Mouse (Mus musculus): ENCODE results near the gene Fam160a1. TPM values are rescaled to one million over a fixed set of nuclear protein-coding genes. Genes with fewer than 3 reads are reported as not detected.

Gene Fam160a1
- polyA plus RNA-seq, 1 experiment: 3.6 TPM

DNA sequence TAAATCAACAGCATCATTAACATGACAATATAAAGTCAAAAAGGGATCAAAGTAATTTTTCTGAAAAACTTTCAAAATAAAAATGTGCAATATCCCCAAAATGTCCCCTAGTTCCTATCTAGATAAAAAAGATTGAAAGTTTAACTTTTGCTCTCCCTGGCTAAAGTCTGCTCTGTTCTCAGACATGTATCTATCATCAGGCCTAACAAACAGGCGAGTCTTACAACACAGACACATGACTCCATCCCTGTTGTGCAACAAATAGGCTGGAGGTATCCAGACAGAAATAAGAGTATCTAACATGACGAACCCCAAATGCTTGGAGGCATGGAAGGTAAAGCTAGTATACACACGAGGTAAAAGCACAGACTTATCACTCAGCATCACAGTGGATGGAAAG lies 2.2 kb upstream of the Fam160a1 start:
- no peak overlapping the region for H3K4me3 ChIP-seq (ENCODE audit: low read depth, low read length)
- H3K9me3 ChIP-seq (replicated peaks; ENCODE audit: control insufficient read depth, insufficient read depth, low read length, poor library complexity, severe bottlenecking): no peaks in the 10 kb centered on the region; the same call in 1 of the 2 replicates
- no peak overlapping the region for H3K27ac ChIP-seq (ENCODE audit: insufficient read depth, low read length)
- no peaks in the 10 kb centered on the region for H3K27me3 ChIP-seq (ENCODE audit: control insufficient read depth, insufficient read depth, low read length, poor library complexity, severe bottlenecking)
- H3K36me3 ChIP-seq (ENCODE audit: control insufficient read depth, insufficient read depth, low read length, poor library complexity, severe bottlenecking): no peaks in the 10 kb centered on the region
- no peaks in the 10 kb centered on the region for H3K4me1 ChIP-seq (ENCODE audit: control insufficient read depth, insufficient read depth, low read length)
- no peak for TF ChIP-seq CTCF (IDR thresholded peaks at IDR 0.05; ENCODE audit: low read depth, low read length)
- TF ChIP-seq EP300 (IDR thresholded peaks at IDR 0.05; ENCODE audit: insufficient read depth, low read depth, low read length): no peak
- no peak for TF ChIP-seq POLR2A (IDR thresholded peaks at IDR 0.05; ENCODE audit: insufficient read depth, low read length)
- no peak overlapping the region for H3K9ac ChIP-seq (ENCODE audit: low read depth, poor library complexity, severe bottlenecking)

DNA sequence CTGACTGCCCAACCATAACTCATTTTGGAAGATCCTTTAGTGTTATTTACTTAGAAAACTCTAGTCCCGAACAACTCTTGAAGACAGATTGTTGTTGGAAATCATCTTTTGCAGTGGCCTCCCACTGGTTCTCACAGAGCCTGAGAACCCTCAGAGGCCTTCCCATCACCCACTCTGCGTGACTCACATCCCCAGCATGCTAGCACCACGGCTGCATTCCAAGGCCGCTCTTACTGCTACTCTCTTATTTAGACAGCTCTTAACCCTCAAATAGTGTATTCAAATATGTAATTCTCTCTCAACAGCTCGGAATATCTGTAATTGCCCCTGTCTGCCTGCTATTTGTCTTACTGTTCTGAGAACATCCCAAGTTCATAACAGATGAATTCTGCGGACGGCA lies 2.9 kb downstream of the Fam160a1 start:
- Histone ChIP-seq H3K4me1 (ENCODE audit: control insufficient read depth, insufficient read depth, low read length) (no peaks in the 10 kb centered on the region), H3K27ac (ENCODE audit: insufficient read depth, low read length) (no peak overlapping the region), H3K27me3 (ENCODE audit: control insufficient read depth, insufficient read depth, low read length, poor library complexity, severe bottlenecking) (no peaks in the 10 kb centered on the region), H3K36me3 (ENCODE audit: control insufficient read depth, insufficient read depth, low read length, poor library complexity, severe bottlenecking) (no peaks in the 10 kb centered on the region), H3K4me3 (ENCODE audit: low read depth, low read length) (no peak overlapping the region), H3K9ac (ENCODE audit: low read depth, poor library complexity, severe bottlenecking) (no peak overlapping the region), H3K9me3 (replicated peaks; ENCODE audit: control insufficient read depth, insufficient read depth, low read length, poor library complexity, severe bottlenecking) (no peaks in the 10 kb centered on the region)
- TF ChIP-seq POLR2A (IDR thresholded peaks at IDR 0.05; ENCODE audit: insufficient read depth, low read length) (no peak), CTCF (IDR thresholded peaks at IDR 0.05; ENCODE audit: low read depth, low read length) (no peak), EP300 (IDR thresholded peaks at IDR 0.05; ENCODE audit: insufficient read depth, low read depth, low read length) (no peak)

DNA sequence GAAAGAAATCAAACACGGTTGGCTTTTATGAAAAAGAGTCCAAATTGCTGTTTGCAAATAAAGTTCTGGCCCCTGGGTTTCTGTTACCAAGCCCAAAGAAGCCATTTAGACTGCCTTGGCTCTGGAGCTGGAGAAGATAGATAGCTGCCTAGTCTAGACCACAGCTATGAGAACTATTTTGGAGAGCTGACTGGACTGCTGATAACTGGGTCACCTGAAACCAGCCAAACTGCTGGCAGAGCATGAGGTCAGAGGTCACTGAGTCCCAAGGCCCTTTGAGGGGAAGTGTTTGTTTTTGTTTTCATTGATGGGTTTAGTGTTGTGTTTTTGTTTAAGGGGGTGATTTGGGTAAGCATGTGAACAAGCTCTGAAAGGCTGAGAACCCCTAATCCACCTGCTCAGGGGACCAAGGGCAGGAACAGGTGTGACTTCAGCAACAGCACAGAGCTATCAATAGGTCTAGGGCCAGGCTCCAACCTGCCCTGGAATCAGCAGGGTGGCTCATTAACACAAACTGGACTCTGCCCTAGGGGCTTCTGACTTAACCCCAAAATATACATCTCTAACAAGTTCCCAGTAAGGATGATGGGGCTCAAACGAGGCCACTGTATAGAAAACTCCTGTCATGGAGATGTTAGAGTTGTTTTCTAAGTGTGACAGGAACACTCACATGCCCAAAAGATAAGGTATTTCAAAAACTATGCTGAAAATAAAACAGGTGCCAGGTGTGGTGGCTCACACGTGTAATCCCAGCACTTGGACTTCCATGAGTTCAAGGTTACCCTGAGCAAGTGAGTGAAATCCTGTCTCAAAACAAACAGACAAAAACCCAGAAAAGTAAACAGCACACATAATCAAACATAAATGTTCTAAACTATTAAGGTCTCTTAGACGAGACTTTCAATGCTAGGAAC lies 3.7 kb downstream of the Fam160a1 start:
- no peak overlapping the region for H3K27ac ChIP-seq (ENCODE audit: insufficient read depth, low read length)
- H3K4me3 ChIP-seq (ENCODE audit: low read depth, low read length): no peak overlapping the region
- H3K36me3 ChIP-seq (ENCODE audit: control insufficient read depth, insufficient read depth, low read length, poor library complexity, severe bottlenecking): no peaks in the 10 kb centered on the region
- no peaks in the 10 kb centered on the region for H3K4me1 ChIP-seq (ENCODE audit: control insufficient read depth, insufficient read depth, low read length)
- TF ChIP-seq POLR2A (IDR thresholded peaks at IDR 0.05; ENCODE audit: insufficient read depth, low read length) (no peak), CTCF (IDR thresholded peaks at IDR 0.05; ENCODE audit: low read depth, low read length) (no peak), EP300 (IDR thresholded peaks at IDR 0.05; ENCODE audit: insufficient read depth, low read depth, low read length) (no peak)
- no peaks in the 10 kb centered on the region for H3K27me3 ChIP-seq (ENCODE audit: control insufficient read depth, insufficient read depth, low read length, poor library complexity, severe bottlenecking)
- no peaks in the 10 kb centered on the region for H3K9me3 ChIP-seq (replicated peaks; ENCODE audit: control insufficient read depth, insufficient read depth, low read length, poor library complexity, severe bottlenecking)
- no peak overlapping the region for H3K9ac ChIP-seq (ENCODE audit: low read depth, poor library complexity, severe bottlenecking)

DNA sequence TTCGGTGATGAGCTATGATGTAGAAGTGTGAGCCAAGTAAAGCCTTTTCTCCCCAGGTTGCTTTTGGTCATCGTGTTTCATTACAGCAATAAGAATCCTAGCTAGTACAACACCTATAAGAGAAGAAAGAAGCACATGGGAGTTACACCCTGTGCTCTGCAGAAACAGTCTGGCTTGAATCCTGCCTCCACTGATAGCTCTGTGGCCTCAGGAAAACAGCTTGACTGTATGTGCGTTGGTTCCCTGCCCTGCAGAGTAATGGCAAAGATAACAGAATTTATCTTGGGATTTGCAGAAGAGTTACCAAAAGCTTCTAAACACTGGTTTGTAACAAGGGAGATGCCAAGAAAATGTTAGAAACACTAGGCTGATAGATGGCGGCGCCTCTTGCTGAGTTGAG lies 5.1 kb downstream of the Fam160a1 start:
- H3K4me3 ChIP-seq (ENCODE audit: low read depth, low read length): no peak overlapping the region
- TF ChIP-seq CTCF (IDR thresholded peaks at IDR 0.05; ENCODE audit: low read depth, low read length): no peak
- TF ChIP-seq EP300 (IDR thresholded peaks at IDR 0.05; ENCODE audit: insufficient read depth, low read depth, low read length): no peak
- TF ChIP-seq POLR2A (IDR thresholded peaks at IDR 0.05; ENCODE audit: insufficient read depth, low read length): no peak

DNA sequence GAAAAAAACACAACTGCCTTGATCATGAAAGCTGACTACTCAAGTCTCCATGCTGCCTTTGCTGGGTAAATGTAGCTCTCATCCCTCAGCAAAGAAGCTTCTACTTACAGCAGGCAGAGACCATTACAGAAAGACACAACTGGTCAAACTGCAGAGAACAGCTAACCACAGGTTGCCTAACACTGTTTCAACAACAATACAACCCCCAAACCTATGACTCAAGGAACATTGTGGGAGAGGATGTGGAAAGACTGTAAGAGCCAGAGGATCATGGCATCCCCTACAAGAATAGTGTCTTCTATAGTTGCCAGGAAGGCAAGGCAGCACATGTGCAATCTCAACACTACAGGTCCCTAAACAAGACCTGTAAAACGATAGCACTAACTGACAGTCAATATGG lies 23.9 kb downstream of the Fam160a1 start:
- Histone ChIP-seq H3K27ac (ENCODE audit: insufficient read depth, low read length) (no peak overlapping the region), H3K36me3 (ENCODE audit: control insufficient read depth, insufficient read depth, low read length, poor library complexity, severe bottlenecking) (no peaks in the 10 kb centered on the region), H3K4me3 (ENCODE audit: low read depth, low read length) (no peak overlapping the region), H3K9me3 (replicated peaks; ENCODE audit: control insufficient read depth, insufficient read depth, low read length, poor library complexity, severe bottlenecking) (no peaks in the 10 kb centered on the region), H3K9ac (ENCODE audit: low read depth, poor library complexity, severe bottlenecking) (no peak overlapping the region), H3K27me3 (ENCODE audit: control insufficient read depth, insufficient read depth, low read length, poor library complexity, severe bottlenecking) (no peaks in the 10 kb centered on the region), H3K4me1 (ENCODE audit: control insufficient read depth, insufficient read depth, low read length) (no peaks in the 10 kb centered on the region)
- no peak for TF ChIP-seq CTCF (IDR thresholded peaks at IDR 0.05; ENCODE audit: low read depth, low read length)
- TF ChIP-seq EP300 (IDR thresholded peaks at IDR 0.05; ENCODE audit: insufficient read depth, low read depth, low read length): no peak
- TF ChIP-seq POLR2A (IDR thresholded peaks at IDR 0.05; ENCODE audit: insufficient read depth, low read length): no peak

More for the DNA sequence above, 5.1 kb downstream of the Fam160a1 start:
- H3K9me3 ChIP-seq (replicated peaks; ENCODE audit: control insufficient read depth, insufficient read depth, low read length, poor library complexity, severe bottlenecking): no peaks in the 10 kb centered on the region
- no peak overlapping the region for H3K27ac ChIP-seq (ENCODE audit: insufficient read depth, low read length)
- no peaks in the 10 kb centered on the region for H3K4me1 ChIP-seq (ENCODE audit: control insufficient read depth, insufficient read depth, low read length)
- H3K9ac ChIP-seq (ENCODE audit: low read depth, poor library complexity, severe bottlenecking): no peak overlapping the region
- H3K27me3 ChIP-seq (ENCODE audit: control insufficient read depth, insufficient read depth, low read length, poor library complexity, severe bottlenecking): no peaks in the 10 kb centered on the region
- H3K36me3 ChIP-seq (ENCODE audit: control insufficient read depth, insufficient read depth, low read length, poor library complexity, severe bottlenecking): no peaks in the 10 kb centered on the region

DNA sequence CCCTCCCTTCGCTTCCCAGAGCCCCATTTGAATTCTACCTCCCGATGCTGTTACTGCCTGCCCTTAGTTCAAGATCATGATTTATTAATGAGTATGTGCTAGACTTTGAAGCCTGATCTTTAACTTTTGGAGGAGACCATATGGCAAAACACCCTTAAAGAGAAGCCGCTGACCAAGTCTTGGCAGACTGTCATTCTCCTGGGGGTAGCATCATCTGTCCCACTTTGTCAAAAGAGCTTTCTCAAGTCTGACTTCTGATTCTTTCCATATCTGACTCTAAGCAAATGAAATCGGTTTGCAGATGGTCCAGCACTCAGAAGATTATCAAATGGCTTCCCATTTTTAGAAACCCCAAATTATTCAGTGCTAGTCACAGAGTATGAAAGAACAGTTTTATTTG lies 27.3 kb downstream of the Fam160a1 start:
- no peaks in the 10 kb centered on the region for H3K27me3 ChIP-seq (ENCODE audit: control insufficient read depth, insufficient read depth, low read length, poor library complexity, severe bottlenecking)
- TF ChIP-seq POLR2A (IDR thresholded peaks at IDR 0.05; ENCODE audit: insufficient read depth, low read length): no peak
- TF ChIP-seq CTCF (IDR thresholded peaks at IDR 0.05; ENCODE audit: low read depth, low read length): no peak
- no peak for TF ChIP-seq EP300 (IDR thresholded peaks at IDR 0.05; ENCODE audit: insufficient read depth, low read depth, low read length)
- H3K9ac ChIP-seq (ENCODE audit: low read depth, poor library complexity, severe bottlenecking): no peak overlapping the region
- H3K27ac ChIP-seq (ENCODE audit: insufficient read depth, low read length): no peak overlapping the region
- H3K4me3 ChIP-seq (ENCODE audit: low read depth, low read length): no peak overlapping the region
- H3K36me3 ChIP-seq (ENCODE audit: control insufficient read depth, insufficient read depth, low read length, poor library complexity, severe bottlenecking): no peaks in the 10 kb centered on the region
- no peaks in the 10 kb centered on the region for H3K4me1 ChIP-seq (ENCODE audit: control insufficient read depth, insufficient read depth, low read length)
- no peaks in the 10 kb centered on the region for H3K9me3 ChIP-seq (replicated peaks; ENCODE audit: control insufficient read depth, insufficient read depth, low read length, poor library complexity, severe bottlenecking)
